ENCODE assay signal across 28 mouse cellular contexts in the genomic region with DNA sequence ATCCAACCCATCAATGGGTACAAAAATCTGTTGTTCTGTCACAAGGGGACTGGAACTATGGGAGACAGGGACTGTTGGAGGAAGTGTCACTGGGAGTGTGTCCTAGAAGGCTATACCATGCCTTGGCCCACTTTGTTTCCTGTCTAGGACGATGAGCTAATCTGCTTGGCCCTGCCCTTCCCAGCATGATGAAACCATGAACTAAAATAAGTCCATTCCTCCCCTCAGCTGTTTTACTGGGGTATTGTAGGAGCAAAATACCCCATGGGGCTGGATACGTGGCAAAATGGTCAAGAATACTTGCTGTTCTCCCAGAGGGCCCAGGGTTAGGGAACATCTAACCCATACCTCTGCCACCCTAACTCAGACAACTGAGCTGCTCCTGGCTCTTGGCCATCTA. TPM values are rescaled to one million over a fixed set of nuclear protein-coding genes. Genes with fewer than 3 reads are reported as not detected.
DNase-seq lines count a peak whose midpoint lies in the region; ATAC-seq and TF ChIP-seq lines count a peak whose summit lies in the region.
"Had no signal": no experiment of that assay in that cellular context is flagged by ENCODE, and none has a peak within 500 bp of the region (broad histone marks: within the 10 kb centered on the region; RNA-seq: fewer than 3 reads in every experiment).

No protein-coding gene starts in this region.

- H3K9me3 ChIP-seq in lung, embryonic 14.5 days (ENCODE audit: low read depth, low read length), result no peaks in the 10 kb centered on the region
- H3K9me3 ChIP-seq in midbrain, embryonic 11.5 days (ENCODE audit: control insufficient read depth, low read length), result no peaks in the 10 kb centered on the region
- no peaks in the 10 kb centered on the region for H3K9me3 ChIP-seq in midbrain, embryonic 14.5 days (ENCODE audit: control insufficient read depth, low read length)
- H3K9me3 ChIP-seq in hindbrain, embryonic 16.5 days (ENCODE audit: control insufficient read depth, low read length), result no peaks in the 10 kb centered on the region
- H3K9me3 ChIP-seq: embryonic facial prominence, embryonic 10.5 days; embryonic facial prominence, embryonic 13.5 days; forebrain, embryonic 12.5 days; forebrain, embryonic 15.5 days; heart, embryonic 12.5 days; heart, embryonic 15.5 days; hindbrain, embryonic 10.5 days; hindbrain, embryonic 13.5 days had no signal

- peaks cover 7% of the 10 kb centered on the region for H3K4me1 ChIP-seq in lung, embryonic 14.5 days (ENCODE audit: insufficient read depth)
- peaks cover 18% of the 10 kb centered on the region for H3K4me1 ChIP-seq in lung, adult 2 months (ENCODE audit: control insufficient read depth, insufficient read depth, low read length)
- H3K4me1 ChIP-seq in midbrain, embryonic 11.5 days (ENCODE audit: control insufficient read depth, insufficient read depth, low read length), result peaks cover 3% of the 10 kb centered on the region; the same call in 1 of the 2 replicates
- no peaks in the 10 kb centered on the region for H3K4me1 ChIP-seq in midbrain, embryonic 14.5 days (ENCODE audit: control insufficient read depth, insufficient read depth, low read length)
- peaks cover 9% of the 10 kb centered on the region for H3K4me1 ChIP-seq in hindbrain, embryonic 16.5 days (ENCODE audit: control insufficient read depth, insufficient read depth, low read depth, low read length)

- H3K27ac ChIP-seq in lung, embryonic 14.5 days (ENCODE audit: low read depth), result no peak overlapping the region
- no peak overlapping the region for H3K27ac ChIP-seq in midbrain, embryonic 11.5 days (ENCODE audit: low read depth, low read length)
- no peak overlapping the region for H3K27ac ChIP-seq in midbrain, embryonic 14.5 days (replicated peaks; ENCODE audit: low read depth, low read length)
- no peak overlapping the region for H3K27ac ChIP-seq in hindbrain, embryonic 16.5 days (ENCODE audit: low read depth, low read length)
- H3K27ac ChIP-seq: embryonic facial prominence, embryonic 10.5 days; embryonic facial prominence, embryonic 13.5 days; forebrain, embryonic 12.5 days; forebrain, embryonic 15.5 days; heart, embryonic 15.5 days; hindbrain, embryonic 10.5 days; hindbrain, embryonic 13.5 days; hindbrain, postnatal 0 days had no signal

- WGBS in lung, embryonic 14.5 days, result 60% methylated on average over 2 of the region's 2 CpGs
- WGBS in lung, adult 2 months, result 46% methylated on average over 2 of the region's 2 CpGs
- 68% methylated on average over 2 of the region's 2 CpGs for WGBS in midbrain, embryonic 11.5 days
- WGBS in midbrain, embryonic 14.5 days, result 89% methylated on average over 2 of the region's 2 CpGs
- 50% methylated on average over 2 of the region's 2 CpGs for WGBS in hindbrain, embryonic 16.5 days

- no peak overlapping the region for H3K9ac ChIP-seq in lung, embryonic 14.5 days
- no peak overlapping the region for H3K9ac ChIP-seq in midbrain, embryonic 11.5 days (ENCODE audit: low read length)
- no peak overlapping the region for H3K9ac ChIP-seq in midbrain, embryonic 14.5 days (replicated peaks; ENCODE audit: low read length)
- no peak overlapping the region for H3K9ac ChIP-seq in hindbrain, embryonic 16.5 days (ENCODE audit: low read depth, low read length)
- H3K9ac ChIP-seq: embryonic facial prominence, embryonic 13.5 days; forebrain, embryonic 12.5 days; forebrain, embryonic 15.5 days; heart, embryonic 12.5 days; heart, embryonic 15.5 days; hindbrain, embryonic 13.5 days had no signal

- no peak overlapping the region for H3ac ChIP-seq in myocyte (ENCODE audit: control insufficient read depth, insufficient read length)

- no peak for TF ChIP-seq POLR2A in lung, adult 2 months (IDR thresholded peaks at IDR 0.05; ENCODE audit: borderline replicate concordance, extremely low read depth, low read depth, low read length)
- no peak for TF ChIP-seq POLR2A in myocyte (IDR thresholded peaks at IDR 0.05; ENCODE audit: insufficient read length, low read depth)

- H3K4me2 ChIP-seq in lung, embryonic 14.5 days, result no peak overlapping the region
- no peak overlapping the region for H3K4me2 ChIP-seq in midbrain, embryonic 11.5 days
- H3K4me2 ChIP-seq in midbrain, embryonic 14.5 days (ENCODE audit: low read length), result no peak overlapping the region
- peak overlapping the region; percentile 7 for H3K4me2 ChIP-seq in myocyte (ENCODE audit: low read depth)
- no peak overlapping the region for H3K4me2 ChIP-seq in hindbrain, embryonic 16.5 days (ENCODE audit: low read length)
- H3K4me2 ChIP-seq: embryonic facial prominence, embryonic 13.5 days; forebrain, embryonic 12.5 days; forebrain, embryonic 15.5 days; heart, embryonic 12.5 days; heart, embryonic 15.5 days; hindbrain, embryonic 13.5 days had no signal

- no peaks in the 10 kb centered on the region for H3K79me2 ChIP-seq in myocyte (ENCODE audit: control insufficient read depth, insufficient read depth)

- H3K36me3 ChIP-seq in lung, embryonic 14.5 days (ENCODE audit: insufficient read depth), result no peaks in the 10 kb centered on the region
- no peaks in the 10 kb centered on the region for H3K36me3 ChIP-seq in midbrain, embryonic 11.5 days (ENCODE audit: control insufficient read depth, insufficient read depth, low read length)
- H3K36me3 ChIP-seq in midbrain, embryonic 14.5 days (ENCODE audit: control insufficient read depth, insufficient read depth, low read length), result no peaks in the 10 kb centered on the region
- no peaks in the 10 kb centered on the region for H3K36me3 ChIP-seq in myocyte (ENCODE audit: control insufficient read depth, insufficient read depth)
- H3K36me3 ChIP-seq in hindbrain, embryonic 16.5 days (ENCODE audit: control insufficient read depth, insufficient read depth, low read length), result no peaks in the 10 kb centered on the region
- H3K36me3 ChIP-seq: embryonic facial prominence, embryonic 10.5 days; embryonic facial prominence, embryonic 13.5 days; forebrain, embryonic 12.5 days; forebrain, embryonic 15.5 days; heart, embryonic 12.5 days; heart, embryonic 15.5 days; hindbrain, embryonic 10.5 days; hindbrain, embryonic 13.5 days had no signal

- ATAC-seq in lung, embryonic 14.5 days (ENCODE audit: insufficient read depth), result 0 out of 2 replicates have a peak, but pooled peaks have one; percentile 18
- no peak for ATAC-seq in midbrain, embryonic 11.5 days (ENCODE audit: low FRiP score)
- ATAC-seq in midbrain, embryonic 14.5 days (ENCODE audit: low FRiP score, low TSS enrichment), result no peak
- ATAC-seq in hindbrain, embryonic 16.5 days, result no peak
- ATAC-seq: CD4-positive, CD25-positive, alpha-beta regulatory T cell, adult 4 months; forebrain, embryonic 15.5 days; hindbrain, postnatal 0 days; inflammation-experienced regulatory T-cells, adult 6 months had no signal

- TF ChIP-seq CTCF in lung, embryonic 14.5 days (IDR thresholded peaks at IDR 0.05; ENCODE audit: low read depth), result no peak
- TF ChIP-seq CTCF in lung, adult 2 months (IDR thresholded peaks at IDR 0.05; ENCODE audit: insufficient read depth, low read length), result no peak

- no peaks in the 10 kb centered on the region for H3K27me3 ChIP-seq in lung, embryonic 14.5 days (ENCODE audit: insufficient read depth, low read length)
- no peaks in the 10 kb centered on the region for H3K27me3 ChIP-seq in midbrain, embryonic 11.5 days (ENCODE audit: control insufficient read depth, insufficient read depth, low read length)
- H3K27me3 ChIP-seq in midbrain, embryonic 14.5 days (ENCODE audit: control insufficient read depth, insufficient read depth, low read length), result no peaks in the 10 kb centered on the region
- H3K27me3 ChIP-seq in myocyte (ENCODE audit: control insufficient read depth, insufficient read depth, insufficient read length), result no peaks in the 10 kb centered on the region
- no peaks in the 10 kb centered on the region; the same call in 1 of the 2 replicates for H3K27me3 ChIP-seq in hindbrain, embryonic 16.5 days (replicated peaks; ENCODE audit: control insufficient read depth, insufficient read depth, low read length)
- H3K27me3 ChIP-seq: embryonic facial prominence, embryonic 13.5 days; forebrain, embryonic 15.5 days had no signal

- no peak for DNase-seq in lung, embryonic 14.5 days
- no peak for DNase-seq in lung, adult 2 months
- DNase-seq in midbrain, embryonic 11.5 days (ENCODE audit: low spot score, missing footprints), result peak; percentile 2
- no peak for DNase-seq in midbrain, embryonic 14.5 days
- DNase-seq: adrenal gland, adult 2 months; adrenal gland, postnatal 14 days; cerebellum, adult 11-12 months; cerebellum, adult 8-10 months; cerebellum, postnatal 10 days; cerebellum, postnatal 36 days; embryo, embryonic 11 days; heart, adult 18-20 months; heart, postnatal 10 days; heart, postnatal 36 days had no signal

- H3K4me3 ChIP-seq in lung, embryonic 14.5 days (ENCODE audit: low read depth, low read length), result no peak overlapping the region
- no peak overlapping the region for H3K4me3 ChIP-seq in lung, adult 2 months (replicated peaks; ENCODE audit: extremely low read depth, low read depth, low read length)
- no peak overlapping the region for H3K4me3 ChIP-seq in midbrain, embryonic 11.5 days (ENCODE audit: low read depth, low read length)
- no peak overlapping the region for H3K4me3 ChIP-seq in midbrain, embryonic 14.5 days (replicated peaks; ENCODE audit: low read depth, low read length)
- H3K4me3 ChIP-seq in myocyte, result no peak overlapping the region
- H3K4me3 ChIP-seq in hindbrain, embryonic 16.5 days (ENCODE audit: low read length), result no peak overlapping the region
- H3K4me3 ChIP-seq: embryonic facial prominence, embryonic 10.5 days; embryonic facial prominence, embryonic 13.5 days; erythroblast, embryonic 14.5 days; forebrain, embryonic 12.5 days; forebrain, embryonic 15.5 days; heart, embryonic 12.5 days; heart, embryonic 15.5 days; hindbrain, embryonic 10.5 days; hindbrain, embryonic 13.5 days had no signal

TF ChIP-seq in myocyte, 11 proteins besides CTCF, POLR2A, EP300 and RAD21 (continues in another document):
- TF ChIP-seq SRF (IDR thresholded peaks at IDR 0.05; ENCODE audit: control insufficient read depth, insufficient read length, low read depth), result no peak

RNA-seq across cellular contexts. Expression of gene Bdkrb2, which starts 15.0 kb away (rescaled TPM):
- polyA plus RNA-seq in lung, embryonic 14.5 days (2014; fragmentation: Nextera tagmentation; extraction: Ambion mirVana), result 0.09 and 0.21 TPM in 2 replicates
- 3.7 and 4.8 TPM in 2 replicates for polyA plus RNA-seq in lung, adult 2 months (2012; rRNA removed)
- 0.10 and 0.12 TPM in 2 replicates for polyA plus RNA-seq in midbrain, embryonic 11.5 days (2014; fragmentation: Nextera tagmentation; extraction: Ambion mirVana)
- 0.36 and 0.49 TPM in 2 replicates for polyA plus RNA-seq in midbrain, embryonic 14.5 days (2014; fragmentation: Nextera tagmentation; extraction: Ambion mirVana)
- polyA plus RNA-seq in myocyte (2012; fragmentation: generic; extraction: Trizol), result 2.2 TPM
- 2.3 and 2.5 TPM in 2 replicates for polyA plus RNA-seq in hindbrain, embryonic 16.5 days (2015; fragmentation: Nextera tagmentation; extraction: Ambion mirVana)
- polyA plus RNA-seq: CD4-positive, CD25-positive, alpha-beta regulatory T cell, adult 4 months; erythroblast, embryonic 14.5 days; inflammation-experienced regulatory T-cells, adult 6 months had no signal

RNA-seq across cellular contexts. Expression of gene Bdkrb1, which starts 54.9 kb away (rescaled TPM):
- not detected in 2 replicates for polyA plus RNA-seq in lung, embryonic 14.5 days (2014; fragmentation: Nextera tagmentation; extraction: Ambion mirVana)
- polyA plus RNA-seq in lung, adult 2 months (2012; rRNA removed), result 2.9 and 6.0 TPM in 2 replicates
- 0.12 TPM in 1 of 2 replicates, not detected in the other for polyA plus RNA-seq in midbrain, embryonic 11.5 days (2014; fragmentation: Nextera tagmentation; extraction: Ambion mirVana)
- polyA plus RNA-seq in midbrain, embryonic 14.5 days (2014; fragmentation: Nextera tagmentation; extraction: Ambion mirVana), result not detected in 2 replicates
- polyA plus RNA-seq in myocyte (2012; fragmentation: generic; extraction: Trizol), result 1.00 TPM
- 0.34 TPM in 1 of 2 replicates, not detected in the other for polyA plus RNA-seq in hindbrain, embryonic 16.5 days (2015; fragmentation: Nextera tagmentation; extraction: Ambion mirVana)
- polyA plus RNA-seq: embryonic facial prominence, embryonic 13.5 days; erythroblast, embryonic 14.5 days; forebrain, embryonic 12.5 days; heart, embryonic 12.5 days; heart, embryonic 15.5 days; hindbrain, postnatal 0 days had no signal
